Mouse (Mus musculus) cerebellum, adult 2 months (tissue): ENCODE results near the gene Tnks2.

Source experiments
- CTCF ChIP-seq: fragments of 200-500 bp; IDR thresholded peaks from 2 replicates; pipeline ENCODE4 v1.5.1; 2011; ENCODE audit warnings: low read depth, mild to moderate bottlenecking, control low read depth, low read length, moderate library complexity, borderline replicate concordance; ENCODE audit not compliant: insufficient read depth
- POLR2A ChIP-seq: fragments of 200-500 bp; IDR thresholded peaks from 2 replicates; pipeline ENCODE4 v1.6.1; 2011; ENCODE audit warnings: low read length, control low read depth, borderline replicate concordance; ENCODE audit not compliant: insufficient read depth

- TF ChIP-seq POLR2A: no peak
- TF ChIP-seq CTCF: no peak
Observed at GRCm38 (mm10) chr19:36832951-36833787, 863 bp upstream of the Tnks2 start.
